Mouse (Mus musculus) intestine, embryonic 15.5 days (tissue): Measurements from ENCODE around the gene Eci3. TPM values are rescaled to one million over a fixed set of nuclear protein-coding genes. Genes with fewer than 3 reads are reported as not detected.
"Not testable (repeated sequence)": the region's sequence is repeated elsewhere in the genome, so short reads cannot be mapped to it uniquely, and the experiment has no call there.

Experiments used
- ATAC-seq: fragments of 200-750 bp; cut with Nextera tagmentation; 2 replicates; pipeline ENCODE4 v1.8.0; 2017; ENCODE audit warnings: moderate TSS enrichment, moderate library complexity
- H3K27ac ChIP-seq: fragments of 300-500 bp; sonication (generic); 2 replicates; pipeline ENCODE4 v1.5.1; 2015; ENCODE audit warnings: mild to moderate bottlenecking, inconsistent platforms
- H3K27me3 ChIP-seq: fragments of 300-500 bp; sonication (generic); replicated peaks from 2 replicates; pipeline ENCODE4 v1.6.1; 2015; ENCODE audit warnings: inconsistent platforms
- H3K36me3 ChIP-seq: fragments of 300-500 bp; sonication (generic); 2 replicates; pipeline ENCODE4 v1.6.1; 2015; ENCODE audit warnings: inconsistent platforms
- H3K4me1 ChIP-seq: fragments of 300-500 bp; sonication (generic); replicated peaks from 2 replicates; pipeline ENCODE4 v1.6.1; 2015; ENCODE audit warnings: inconsistent platforms
- H3K4me2 ChIP-seq: fragments of 300-500 bp; sonication (generic); replicated peaks from 2 replicates; pipeline ENCODE4 v1.6.1; 2015; ENCODE audit warnings: mild to moderate bottlenecking, inconsistent platforms
- H3K4me3 ChIP-seq: fragments of 300-500 bp; sonication (generic); replicated peaks from 2 replicates; pipeline ENCODE4 v1.5.1; 2015; ENCODE audit warnings: inconsistent platforms
- H3K9ac ChIP-seq: fragments of 300-500 bp; sonication (generic); 2 replicates; pipeline ENCODE4 v1.6.1; 2015; ENCODE audit warnings: inconsistent platforms
- H3K9me3 ChIP-seq: fragments of 300-500 bp; sonication (generic); 2 replicates; pipeline ENCODE4 v1.6.1; 2016; ENCODE audit warnings: inconsistent platforms
- WGBS: fragments of 180-500 bp; shearing (Covaris S2); methylation state at CpG from one replicate; pipeline ENCODE4 v1.1.7; 2015; 5-methylcytosine and 5-hydroxymethylcytosine counted together
- polyA plus RNA-seq: library from polyadenylated mRNA; unstranded; fragments of >200 nt; fragmentation: Nextera tagmentation; extraction: Ambion mirVana; gene quantifications from 2 replicates; pipeline ENCODE4 v1.2.1, GENCODE M21; 2015

Eci3 gene
- polyA plus RNA-seq, 1 experiment from 2014 or later, result 2.9 TPM

- not testable (repeated sequence) for ATAC-seq, H3K9ac ChIP-seq, H3K4me3 ChIP-seq, H3K4me2 ChIP-seq, H3K4me1 ChIP-seq, H3K27ac ChIP-seq, H3K9me3 ChIP-seq, H3K27me3 ChIP-seq, H3K36me3 ChIP-seq
These were observed 8.8 kb upstream of the Eci3 start for GRCm38 (mm10) chr13:34972456-34972855.

GRCm38 (mm10) chr13:34965647-34966046 lies 2.0 kb upstream of the Eci3 start:
- H3K27ac ChIP-seq, H3K4me1 ChIP-seq, H3K4me3 ChIP-seq, H3K27me3 ChIP-seq, H3K4me2 ChIP-seq, H3K9me3 ChIP-seq, H3K36me3 ChIP-seq, ATAC-seq, H3K9ac ChIP-seq: not testable (repeated sequence)
- WGBS, result 81% methylated on average over 9 of the region's 9 CpGs

GRCm38 (mm10) chr13:34964866-34965265 lies 1.3 kb upstream of the Eci3 start:
- Histone ChIP-seq H3K36me3 (no peaks in the 10 kb centered on the region), H3K27me3 (no peaks in the 10 kb centered on the region; the same call in 1 of the 2 replicates), H3K27ac (no peak overlapping the region), H3K9ac (0 out of 2 replicates have a peak overlapping the region, but pooled peaks have one; percentile 15), H3K4me3 (peak overlapping the region; percentile 43), H3K4me2 (peak overlapping the region; percentile 87), H3K9me3 (no peaks in the 10 kb centered on the region), H3K4me1 (peaks cover 4% of the 10 kb centered on the region; the same call in 1 of the 2 replicates)
- peak; percentile 79 for ATAC-seq
- WGBS, result 15% methylated on average over 5 of the region's 5 CpGs

GRCm38 (mm10) chr13:34964419-34964818 lies 809 bp upstream of the Eci3 start:
- 3% methylated on average over 14 of the region's 14 CpGs for WGBS
- Histone ChIP-seq H3K4me1 (peaks cover 4% of the 10 kb centered on the region; the same call in 1 of the 2 replicates), H3K27ac (no peak overlapping the region), H3K36me3 (no peaks in the 10 kb centered on the region), H3K4me3 (peak overlapping the region; percentile 43), H3K4me2 (peak overlapping the region; percentile 87), H3K9me3 (no peaks in the 10 kb centered on the region), H3K27me3 (no peaks in the 10 kb centered on the region; the same call in 1 of the 2 replicates), H3K9ac (0 out of 2 replicates have a peak overlapping the region, but pooled peaks have one; percentile 15)
- ATAC-seq, result peak; percentile 22

- WGBS, result 89% methylated on average over 4 of the region's 4 CpGs
- Histone ChIP-seq H3K27me3 (no peaks in the 10 kb centered on the region; the same call in 1 of the 2 replicates), H3K4me3 (no peak overlapping the region), H3K9me3 (no peaks in the 10 kb centered on the region), H3K36me3 (no peaks in the 10 kb centered on the region), H3K4me2 (no peak overlapping the region), H3K9ac (no peak overlapping the region), H3K4me1 (peaks cover 4% of the 10 kb centered on the region; the same call in 1 of the 2 replicates), H3K27ac (no peak overlapping the region)
- no peak for ATAC-seq
These were observed 2.4 kb downstream of the Eci3 start for GRCm38 (mm10) chr13:34960996-34961770.

GRCm38 (mm10) chr13:34958158-34958557 lies 5.5 kb downstream of the Eci3 start:
- ATAC-seq, H3K36me3 ChIP-seq, H3K27me3 ChIP-seq, H3K9ac ChIP-seq, H3K4me2 ChIP-seq, H3K4me1 ChIP-seq, H3K27ac ChIP-seq, H3K4me3 ChIP-seq, H3K9me3 ChIP-seq: not testable (repeated sequence)
- 91% methylated on average over 3 of the region's 3 CpGs for WGBS

GRCm38 (mm10) chr13:34956901-34957300 lies 6.7 kb downstream of the Eci3 start:
- H3K27ac ChIP-seq, result no peak overlapping the region
- WGBS, result 77% methylated on average over 4 of the region's 4 CpGs
- no peaks in the 10 kb centered on the region for H3K4me1 ChIP-seq
- H3K4me2 ChIP-seq, result no peak overlapping the region
- no peak for ATAC-seq
- no peak overlapping the region for H3K4me3 ChIP-seq
- H3K27me3 ChIP-seq, result no peaks in the 10 kb centered on the region
- no peaks in the 10 kb centered on the region for H3K9me3 ChIP-seq
- no peak overlapping the region for H3K9ac ChIP-seq
- no peaks in the 10 kb centered on the region for H3K36me3 ChIP-seq

- H3K27ac ChIP-seq, ATAC-seq, H3K4me3 ChIP-seq, H3K27me3 ChIP-seq, H3K36me3 ChIP-seq, H3K9me3 ChIP-seq, H3K4me1 ChIP-seq, H3K9ac ChIP-seq, H3K4me2 ChIP-seq: not testable (repeated sequence)
- WGBS, result 86% methylated on average over 2 of the region's 2 CpGs
These were observed 12.2 kb downstream of the Eci3 start for GRCm38 (mm10) chr13:34951437-34951836.

GRCm38 (mm10) chr13:34942370-34942769 lies 21.2 kb downstream of the Eci3 start:
- H3K27ac ChIP-seq, result no peak overlapping the region
- ATAC-seq, result no peak
- no peaks in the 10 kb centered on the region for H3K4me1 ChIP-seq
- H3K4me2 ChIP-seq, result no peak overlapping the region
- H3K4me3 ChIP-seq, result no peak overlapping the region
- no peak overlapping the region for H3K9ac ChIP-seq
- H3K9me3 ChIP-seq, result no peaks in the 10 kb centered on the region
- no peaks in the 10 kb centered on the region for H3K27me3 ChIP-seq
- H3K36me3 ChIP-seq, result no peaks in the 10 kb centered on the region

GRCm38 (mm10) chr13:34934931-34935644 lies 28.5 kb downstream of the Eci3 start:
- Histone ChIP-seq H3K9me3 (no peaks in the 10 kb centered on the region), H3K4me1 (no peaks in the 10 kb centered on the region), H3K27ac (no peak overlapping the region), H3K36me3 (no peaks in the 10 kb centered on the region), H3K9ac (no peak overlapping the region), H3K27me3 (no peaks in the 10 kb centered on the region), H3K4me3 (no peak overlapping the region), H3K4me2 (no peak overlapping the region)
- ATAC-seq, result no peak
- 67% methylated on average over 10 of the region's 10 CpGs for WGBS

GRCm38 (mm10) chr13:34924210-34924609 lies 39.4 kb downstream of the Eci3 start, which contains the start of the genes Fam217a and 4933417A18Rik:
Gene Fam217a, minus strand, starts transcription at chr13:34924310.
Gene 4933417A18Rik, plus strand, starts transcription at chr13:34924409.
- H3K4me2 ChIP-seq, result no peak within 1 kb of the TSS
- no peak for ATAC-seq
- no peaks in the 10 kb centered on the region for H3K4me1 ChIP-seq
- no peaks in the 10 kb centered on the region for H3K36me3 ChIP-seq
- WGBS, result 77% methylated on average over 4 of the region's 4 CpGs
- H3K4me3 ChIP-seq, result no peak within 1 kb of the TSS
- H3K27ac ChIP-seq, result no peak within 1 kb of the TSS
- H3K9me3 ChIP-seq, result no peaks in the 10 kb centered on the region
- no peaks in the 10 kb centered on the region for H3K27me3 ChIP-seq
- H3K9ac ChIP-seq, result no peak within 1 kb of the TSS

- no peaks in the 10 kb centered on the region for H3K36me3 ChIP-seq
- H3K4me3 ChIP-seq, result peak overlapping the region; percentile 28
- H3K4me2 ChIP-seq, result peak overlapping the region; percentile 63
- ATAC-seq, result no peak
- H3K9me3 ChIP-seq, result no peaks in the 10 kb centered on the region
- peaks cover 5% of the 10 kb centered on the region; the same call in 1 of the 2 replicates for H3K4me1 ChIP-seq
- H3K27me3 ChIP-seq, result no peaks in the 10 kb centered on the region
- peak overlapping the region; percentile 46 for H3K9ac ChIP-seq
- no peak overlapping the region for H3K27ac ChIP-seq
- 42% methylated on average over 37 of the region's 37 CpGs for WGBS
These were observed 47.0 kb downstream of the Eci3 start for GRCm38 (mm10) chr13:34916520-34917167.
